Mouse (Mus musculus): ENCODE data around the gene Rchy1. TPM values are rescaled to one million over a fixed set of nuclear protein-coding genes. Genes with fewer than 3 reads are reported as not detected.

Rchy1 gene
- total RNA-seq, 2 experiments from 2014 or later = 38.9 to 39.3 TPM

Other genes with a start within 250 kb of the Rchy1 start
- not detected for gene Odaph, start 24.4 kb upstream of the Rchy1 start, total RNA-seq (2021)
- gene Cdkl2, start 80.8 kb upstream of the Rchy1 start, total RNA-seq (2021) = 10 to 100 TPM; 61.9 to 68.6 TPM
- 100 to 1,000 TPM; 176 to 179 TPM for gene G3bp2, start 120.7 kb upstream of the Rchy1 start, total RNA-seq (2021)
- 10 to 100 TPM; 65.8 to 66.1 TPM for gene Uso1, start 174.9 kb upstream of the Rchy1 start, total RNA-seq (2021)

Measured in left cerebral cortex, postnatal 14 days (tissue).